Mouse (Mus musculus) cerebellum, adult 2 months (tissue): Measurements from ENCODE around the gene Scaf1.

Experiments used
- CTCF ChIP-seq: fragments of 200-500 bp; IDR thresholded peaks from 2 replicates; pipeline ENCODE4 v1.5.1; 2011; ENCODE audit warnings: low read depth, mild to moderate bottlenecking, control low read depth, low read length, moderate library complexity, borderline replicate concordance; ENCODE audit not compliant: insufficient read depth
- POLR2A ChIP-seq: fragments of 200-500 bp; IDR thresholded peaks from 2 replicates; pipeline ENCODE4 v1.6.1; 2011; ENCODE audit warnings: low read length, control low read depth, borderline replicate concordance; ENCODE audit not compliant: insufficient read depth

DNA sequence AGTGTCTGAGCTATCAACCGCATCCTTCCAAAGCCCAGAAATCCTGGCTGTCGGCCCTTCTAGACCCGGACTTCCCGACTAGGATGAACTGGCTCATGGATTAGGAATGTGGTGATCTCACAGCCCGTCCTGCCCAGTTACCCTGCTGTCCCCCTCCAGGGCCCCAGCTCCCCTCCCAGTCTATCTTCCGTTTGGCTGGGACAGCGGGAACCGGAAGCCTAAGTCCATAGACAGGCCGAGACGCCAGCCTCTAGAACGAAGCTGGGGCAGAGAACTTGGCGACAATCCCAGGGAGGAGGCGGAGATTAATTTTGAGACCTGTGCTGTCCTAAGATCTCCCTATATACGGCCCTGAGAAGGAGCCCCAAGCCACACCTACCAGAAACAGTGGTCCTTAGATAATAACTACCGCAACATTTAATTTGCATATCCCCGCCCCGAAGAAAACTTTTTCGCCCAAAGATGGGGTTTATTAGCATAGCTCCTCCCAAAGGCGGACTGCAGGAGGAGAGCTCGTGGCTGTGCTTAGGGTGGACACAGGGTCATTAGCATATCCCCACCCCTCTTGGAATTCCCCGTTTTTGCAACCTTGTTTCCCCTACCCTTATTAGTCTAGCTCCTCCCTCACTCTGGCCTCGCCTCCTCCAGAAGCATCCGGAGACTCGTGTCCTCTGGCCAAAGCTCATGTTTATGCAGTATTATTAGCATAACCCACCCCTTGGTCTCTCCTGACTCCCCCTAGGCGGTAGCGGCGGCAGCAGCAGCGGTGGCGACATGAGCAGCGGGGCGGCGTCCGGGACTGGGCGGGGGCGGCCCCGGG is 1.3 kb upstream of the Scaf1 start, which contains the start of gene Rras:
- TF ChIP-seq CTCF: no peak
- TF ChIP-seq POLR2A: peak; percentile 8; the same call in 1 of the 2 replicates
